Mouse (Mus musculus) macrophage (primary cell): Measurements from ENCODE around the gene Sirpb1c. TPM values are rescaled to one million over a fixed set of nuclear protein-coding genes. Genes with fewer than 3 reads are reported as not detected.
"Not testable (repeated sequence)": the region's sequence is repeated elsewhere in the genome, so short reads cannot be mapped to it uniquely, and the experiment has no call there.

Experiments
- H3K27ac ChIP-seq: fragments of 350-480 bp; formaldehyde crosslinking; 2 replicates; pipeline ENCODE4 v1.9.0; 2021
- H3K36me3 ChIP-seq: fragments of 350-480 bp; formaldehyde crosslinking; 2 replicates; pipeline ENCODE4 v1.9.0; 2021; ENCODE audit errors: inconsistent target
- H3K4me3 ChIP-seq: fragments of 350-480 bp; formaldehyde crosslinking; 2 replicates; pipeline ENCODE4 v1.9.0; 2021; ENCODE audit errors: inconsistent target
- H3K79me2 ChIP-seq: fragments of 350-480 bp; formaldehyde crosslinking; 2 replicates; pipeline ENCODE4 v1.9.0; 2021; ENCODE audit errors: inconsistent target
- WGBS: methylation state at CpG from one replicate; pipeline ENCODE4 v1.1.7; 2026; ENCODE audit warnings: inconsistent platforms; ENCODE audit not compliant: missing documents; 5-methylcytosine and 5-hydroxymethylcytosine counted together
- polyA plus RNA-seq: library from polyadenylated mRNA; stranded (reverse); fragments of 250-400 nt; gene quantifications from 3 replicates; pipeline ENCODE4 v1.2.4, GENCODE M21; 2018; ENCODE audit warnings: inconsistent platforms
- total RNA-seq, 78 experiments: library from RNA; depleted of rRNA; stranded (reverse); fragments of 250-400 nt; gene quantifications; 1 replicate in 9 of 78; 2 replicates in 24 of 78; 3 replicates in 43 of 78; 4 replicates in 2 of 78; pipeline ENCODE4 v1.2.4; 2018; ENCODE audit warnings: inconsistent platforms in 56 of 78

Sirpb1c gene
- total RNA-seq (2018; cell fraction: chromatin; rRNA removed): 1 to 10 TPM in 20 of 26 experiments, under 1 TPM in 1, not detected in 5; 1.00 to 7.0 (median 3.1) TPM
- total RNA-seq (2018; cell fraction: cytosol; rRNA removed): 1 to 10 TPM; 1.6 to 6.3 (median 3.7) TPM
- 10 to 100 TPM in 3 of 26 experiments, 1 to 10 TPM in 22, under 1 TPM in 1; 0.65 to 16.1 (median 4.7) TPM for total RNA-seq (2018; cell fraction: nucleus; rRNA removed)
- polyA plus RNA-seq: 3.5 to 5.6 TPM (median 3.9 TPM) in 3 replicates

GRCm38 (mm10) chr3:15848280-15848679, at the start of gene Sirpb1c:
TSS of gene Sirpb1c (minus strand) at chr3:15848528.
- not testable (repeated sequence) for H3K79me2 ChIP-seq, H3K4me3 ChIP-seq, H3K36me3 ChIP-seq
- WGBS: no CpG with 5 or more reads among the region's 1 CpGs
- peak within 1 kb of the TSS; percentile 32 for H3K27ac ChIP-seq

DNA sequence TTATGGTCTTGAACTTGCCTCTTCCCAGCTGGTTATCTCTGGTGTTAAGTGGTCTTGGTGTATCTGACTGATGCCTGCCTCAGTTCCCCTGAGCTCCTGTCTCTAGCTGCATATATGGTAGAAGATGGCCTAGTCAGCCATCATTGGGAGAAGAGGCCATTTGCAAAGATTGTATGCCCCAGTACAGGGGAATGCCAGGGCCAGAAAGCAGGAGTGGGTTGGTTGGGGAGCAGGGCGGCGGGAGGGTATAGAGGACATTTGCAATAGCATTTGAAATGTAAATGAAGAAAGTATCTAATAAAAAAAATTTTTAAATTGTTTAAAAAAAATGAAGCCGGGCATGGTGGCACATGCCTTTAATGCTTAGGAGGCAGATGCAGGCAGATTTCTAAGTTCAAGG, 38.1 kb upstream of the Sirpb1c start:
- no peaks in the 10 kb centered on the region for H3K36me3 ChIP-seq
- H3K27ac ChIP-seq: no peak overlapping the region
- WGBS: 93% methylated on average over 3 of the region's 3 CpGs
- no peaks in the 10 kb centered on the region for H3K79me2 ChIP-seq
- H3K4me3 ChIP-seq: no peak overlapping the region

- H3K36me3 ChIP-seq, H3K27ac ChIP-seq, H3K79me2 ChIP-seq, H3K4me3 ChIP-seq: not testable (repeated sequence)
These were observed 7.4 kb upstream of the Sirpb1c start for GRCm38 (mm10) chr3:15855773-15856172.

DNA sequence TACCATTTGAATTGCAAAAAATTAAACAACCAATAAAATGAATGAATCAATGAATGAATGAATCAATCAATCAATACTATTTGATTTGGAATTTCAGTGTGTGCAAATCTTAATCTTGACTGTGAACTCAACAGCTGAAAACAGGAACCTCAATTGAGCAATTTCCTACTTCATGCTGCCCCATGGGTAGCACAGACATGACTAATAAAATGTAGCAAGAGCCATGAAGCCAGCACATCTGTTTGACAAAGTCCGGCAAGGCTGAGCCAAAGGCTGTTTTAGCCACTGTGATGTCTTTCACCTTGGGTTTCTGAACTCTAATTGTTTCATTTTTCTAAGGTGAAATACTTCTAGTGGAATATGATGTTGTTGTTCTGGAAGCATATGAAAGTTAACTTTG, 1.6 kb upstream of the Sirpb1c start:
- WGBS: 20% methylated on average over 1 of the region's 1 CpGs
- Histone ChIP-seq H3K4me3 (no peak overlapping the region), H3K36me3 (no peaks in the 10 kb centered on the region), H3K27ac (peak overlapping the region; percentile 32; the same call in 1 of the 2 replicates), H3K79me2 (no peaks in the 10 kb centered on the region)

DNA sequence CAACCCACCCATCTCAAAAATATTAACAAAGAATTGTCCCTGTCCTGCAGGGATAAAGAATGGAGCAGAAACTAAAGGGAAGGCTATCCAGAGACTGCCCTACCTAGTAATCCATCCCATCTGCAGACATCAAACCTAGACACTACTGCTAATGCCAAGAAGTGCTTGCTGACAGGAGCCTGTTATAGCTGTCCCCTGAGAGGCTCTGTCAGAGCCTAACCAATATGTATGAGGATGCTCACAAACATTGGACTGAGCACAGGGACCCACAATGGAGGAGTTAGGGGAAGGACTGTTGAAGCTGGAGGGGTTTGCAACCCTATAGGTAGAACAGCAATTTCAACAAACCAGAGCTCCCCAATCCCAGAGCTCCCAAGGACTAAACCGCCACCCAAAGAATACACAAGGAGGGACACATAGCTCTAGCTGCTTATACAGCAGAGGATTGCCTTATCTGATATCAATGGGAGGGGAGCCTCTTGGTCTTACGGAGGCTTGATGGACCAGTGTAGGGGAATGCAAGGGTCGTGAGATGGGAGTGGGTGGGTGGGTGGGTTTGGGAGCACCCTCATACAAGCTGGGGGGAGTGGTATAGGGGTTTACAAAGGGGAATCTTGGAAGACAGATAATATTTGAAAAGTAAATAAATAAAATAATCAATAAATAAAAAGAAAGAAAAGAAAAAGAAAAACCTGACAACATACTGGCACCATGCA, 838 bp downstream of the Sirpb1c start:
- WGBS: 88% methylated on average over 3 of the region's 3 CpGs
- no peak overlapping the region for H3K4me3 ChIP-seq
- H3K27ac ChIP-seq: no peak overlapping the region
- H3K36me3 ChIP-seq: no peaks in the 10 kb centered on the region
- H3K79me2 ChIP-seq: no peaks in the 10 kb centered on the region

- H3K4me3 ChIP-seq, H3K79me2 ChIP-seq, H3K27ac ChIP-seq, H3K36me3 ChIP-seq: not testable (repeated sequence)
- 100% methylated on average over 1 of the region's 2 CpGs for WGBS
These were observed 74.7 kb downstream of the Sirpb1c start for GRCm38 (mm10) chr3:15773642-15774041.

Other genes starting within 250 kb of the Sirpb1c start
- gene Gm5150, start 157.9 kb upstream of the Sirpb1c start, polyA plus RNA-seq: 2.7 to 4.3 TPM (median 2.8 TPM) in 3 replicates